Mouse (Mus musculus): ENCODE data around the gene Ntrk3.

Ntrk3 gene

GRCm38 (mm10) chr7:78578111-78578460 lies 159.7 kb downstream of the Ntrk3 start:
- DNase-seq = no peak

GRCm38 (mm10) chr7:78577462-78578110 lies 160.2 kb downstream of the Ntrk3 start:
- no peak for DNase-seq

GRCm38 (mm10) chr7:78576706-78577461 lies 160.9 kb downstream of the Ntrk3 start:
- no peak for DNase-seq

- no peak for DNase-seq
Observed at GRCm38 (mm10) chr7:78576169-78576568, 161.6 kb downstream of the Ntrk3 start.

- no peak for DNase-seq
Observed at GRCm38 (mm10) chr7:78575556-78575955, 162.3 kb downstream of the Ntrk3 start.

- DNase-seq = no peak
Observed at GRCm38 (mm10) chr7:78571196-78571595, 166.6 kb downstream of the Ntrk3 start.

GRCm38 (mm10) chr7:78569255-78569618 lies 168.6 kb downstream of the Ntrk3 start:
- no peak for DNase-seq

- DNase-seq = peak; percentile 49
Observed at GRCm38 (mm10) chr7:78568411-78569254, 169.2 kb downstream of the Ntrk3 start.

- DNase-seq = peak; percentile 48
Observed at GRCm38 (mm10) chr7:78566617-78567016, 171.2 kb downstream of the Ntrk3 start.

GRCm38 (mm10) chr7:78565386-78565785 lies 172.4 kb downstream of the Ntrk3 start:
- DNase-seq = no peak

GRCm38 (mm10) chr7:78558503-78558902 lies 179.3 kb downstream of the Ntrk3 start:
- no peak for DNase-seq

GRCm38 (mm10) chr7:78555532-78555931 lies 182.3 kb downstream of the Ntrk3 start:
- no peak for DNase-seq

- DNase-seq = no peak
Observed at GRCm38 (mm10) chr7:78549461-78549860, 188.4 kb downstream of the Ntrk3 start.

GRCm38 (mm10) chr7:78548721-78549120 lies 189.1 kb downstream of the Ntrk3 start:
- no peak for DNase-seq

GRCm38 (mm10) chr7:78546551-78546950 lies 191.3 kb downstream of the Ntrk3 start:
- no peak for DNase-seq

- no peak for DNase-seq
Observed at GRCm38 (mm10) chr7:78542468-78542867, 195.3 kb downstream of the Ntrk3 start.

- no peak for DNase-seq
Observed at GRCm38 (mm10) chr7:78530286-78530685, 207.5 kb downstream of the Ntrk3 start.

- no peak for DNase-seq
Observed at GRCm38 (mm10) chr7:78528008-78528407, 209.8 kb downstream of the Ntrk3 start.

GRCm38 (mm10) chr7:78527564-78527963 lies 210.2 kb downstream of the Ntrk3 start:
- no peak for DNase-seq

- no peak for DNase-seq
Observed at GRCm38 (mm10) chr7:78520243-78520927, 217.4 kb downstream of the Ntrk3 start.

- DNase-seq = no peak
Observed at GRCm38 (mm10) chr7:78519689-78520088, 218.1 kb downstream of the Ntrk3 start.

GRCm38 (mm10) chr7:78518760-78519363 lies 218.9 kb downstream of the Ntrk3 start:
- DNase-seq = no peak

Measured in lung, postnatal 36 days (tissue).